Mouse (Mus musculus) heart, embryonic 14.5 days (tissue): ENCODE results near the gene Bcam. TPM values are rescaled to one million over a fixed set of nuclear protein-coding genes. Genes with fewer than 3 reads are reported as not detected.

ENCODE experiments used
- ATAC-seq: fragments of 200-750 bp; cut with Nextera tagmentation; 2 replicates; pipeline ENCODE4 v1.8.0; 2017; ENCODE audit warnings: low read depth, moderate TSS enrichment; ENCODE audit not compliant: insufficient number of reproducible peaks, insufficient read depth, low FRiP score
- H3K27ac ChIP-seq, 2 experiments: fragments of 200-500 bp in 1 of 2; fragments of 300-500 bp in 1 of 2; sonication (generic) in 1 of 2; replicated peaks in 1 of 2; 2 replicates each; pipeline ENCODE4 v1.5.1; 2012 to 2014; ENCODE audit warnings: low read depth in 2 of 2, low read length in 2 of 2, control low read depth in 1 of 2, mild to moderate bottlenecking in 1 of 2, mixed read lengths in 1 of 2; ENCODE audit not compliant: control insufficient read depth in 1 of 2, insufficient read depth in 1 of 2
- H3K27me3 ChIP-seq: fragments of 300-500 bp; sonication (generic); 2 replicates; pipeline ENCODE4 v1.6.1; 2014; ENCODE audit warnings: mild to moderate bottlenecking, low read length, control low read depth; ENCODE audit not compliant: control insufficient read depth, insufficient read depth
- H3K36me3 ChIP-seq: fragments of 300-500 bp; sonication (generic); 2 replicates; pipeline ENCODE4 v1.6.1; 2014; ENCODE audit warnings: mild to moderate bottlenecking, control low read depth, low read length, mixed read lengths; ENCODE audit not compliant: control insufficient read depth, insufficient read depth
- H3K4me1 ChIP-seq, 2 experiments: fragments of 200-500 bp in 1 of 2; fragments of 300-500 bp in 1 of 2; sonication (generic) in 1 of 2; 2 replicates each; pipeline ENCODE4 v1.6.1; 2012 to 2014; ENCODE audit warnings: low read length in 2 of 2, control low read depth in 1 of 2, mixed read lengths in 1 of 2; ENCODE audit not compliant: control insufficient read depth in 2 of 2, insufficient read depth in 2 of 2
- H3K4me2 ChIP-seq: fragments of 300-500 bp; sonication (generic); 2 replicates; pipeline ENCODE4 v1.6.1; 2014; ENCODE audit warnings: mild to moderate bottlenecking, low read length
- H3K4me3 ChIP-seq, 2 experiments: fragments of 200-500 bp in 1 of 2; fragments of 300-500 bp in 1 of 2; sonication (generic) in 1 of 2; 2 replicates each; pipeline ENCODE4 v1.5.1; 2012 to 2014; ENCODE audit warnings: low read length in 2 of 2, mild to moderate bottlenecking in 2 of 2, control low read depth in 1 of 2, low read depth in 1 of 2, moderate library complexity in 1 of 2; ENCODE audit not compliant: control insufficient read depth in 1 of 2, insufficient read depth in 1 of 2
- H3K9ac ChIP-seq: fragments of 300-500 bp; sonication (generic); 2 replicates; pipeline ENCODE4 v1.6.1; 2014; ENCODE audit warnings: mild to moderate bottlenecking, low read length
- H3K9me3 ChIP-seq: fragments of 300-500 bp; sonication (generic); 2 replicates; pipeline ENCODE4 v1.6.1; 2016; ENCODE audit warnings: low read length, control low read depth; ENCODE audit not compliant: control insufficient read depth
- WGBS: fragments of 180-500 bp; shearing (Covaris S2); extraction: QIAGEN DNeasy Blood & Tissue Kit; methylation state at CpG from one replicate; pipeline ENCODE4 v1.1.7; 2014; 5-methylcytosine and 5-hydroxymethylcytosine counted together
- polyA plus RNA-seq: library from polyadenylated mRNA; unstranded; fragments of >200 nt; fragmentation: Nextera tagmentation; extraction: Ambion mirVana; gene quantifications from 2 replicates; pipeline ENCODE4 v1.2.1, GENCODE M21; 2014

Bcam gene
- polyA plus RNA-seq, 1 experiment from 2014 or later: 321 TPM

- Histone ChIP-seq H3K4me1 (no peaks in the 10 kb centered on the region), H3K27ac (no peak overlapping the region), H3K9me3 (no peaks in the 10 kb centered on the region), H3K4me3 (no peak overlapping the region), H3K36me3 (peaks cover 81% of the 10 kb centered on the region), H3K4me2 (no peak overlapping the region), H3K27me3 (no peaks in the 10 kb centered on the region), H3K9ac (no peak overlapping the region)
- ATAC-seq: no peak
- WGBS: 78% methylated on average over 10 of the region's 10 CpGs
Observed at GRCm38 (mm10) chr7:19734178-19734666, 36.6 kb downstream of the Bcam start.

- Histone ChIP-seq H3K36me3 (peaks cover 86% of the 10 kb centered on the region), H3K9me3 (peaks cover 3% of the 10 kb centered on the region), H3K9ac (no peak overlapping the region), H3K27me3 (no peaks in the 10 kb centered on the region), H3K27ac (no peak overlapping the region), H3K4me2 (no peak overlapping the region), H3K4me3 (no peak overlapping the region), H3K4me1 (peaks cover 0 to 2% of the 10 kb centered on the region in 2 experiments; a peak in 1 of 4 replicates)
- ATAC-seq: no peak
- 87% methylated on average over 4 of the region's 4 CpGs for WGBS
Observed at GRCm38 (mm10) chr7:19726541-19726940, 44.3 kb downstream of the Bcam start.

GRCm38 (mm10) chr7:19724167-19724566, 46.6 kb downstream of the Bcam start:
- no peak overlapping the region for H3K27ac ChIP-seq
- H3K4me1 ChIP-seq: peaks cover 0 to 2% of the 10 kb centered on the region in 2 experiments; a peak in 1 of 4 replicates
- 95% methylated on average over 12 of the region's 12 CpGs for WGBS
- H3K4me2 ChIP-seq: no peak overlapping the region
- ATAC-seq: no peak
- no peak overlapping the region for H3K4me3 ChIP-seq
- H3K9ac ChIP-seq: no peak overlapping the region
- no peaks in the 10 kb centered on the region for H3K27me3 ChIP-seq
- H3K36me3 ChIP-seq: peaks cover 82% of the 10 kb centered on the region
- peaks cover 15% of the 10 kb centered on the region for H3K9me3 ChIP-seq

- ATAC-seq: peak; percentile 65; the same call in 1 of the 2 replicates
- WGBS: 78% methylated on average over 6 of the region's 6 CpGs
- peaks cover 79% of the 10 kb centered on the region for H3K36me3 ChIP-seq
Observed at GRCm38 (mm10) chr7:19722754-19723195, 48.0 kb downstream of the Bcam start.

GRCm38 (mm10) chr7:19719200-19719599, 51.6 kb downstream of the Bcam start:
- WGBS: 88% methylated on average over 4 of the region's 4 CpGs
- no peak overlapping the region for H3K4me2 ChIP-seq
- no peaks in the 10 kb centered on the region for H3K27me3 ChIP-seq
- H3K4me1 ChIP-seq: peaks cover 2 to 11% of the 10 kb centered on the region in 2 experiments
- H3K27ac ChIP-seq: no peak overlapping the region
- H3K9ac ChIP-seq: no peak overlapping the region
- no peak for ATAC-seq
- peaks cover 57% of the 10 kb centered on the region for H3K36me3 ChIP-seq
- H3K4me3 ChIP-seq: no peak overlapping the region
- peaks cover 15% of the 10 kb centered on the region for H3K9me3 ChIP-seq

More at GRCm38 (mm10) chr7:19722754-19723195, 48.0 kb downstream of the Bcam start:
- Histone ChIP-seq H3K9me3 (peaks cover 15% of the 10 kb centered on the region), H3K4me1 (peaks cover 0 to 2% of the 10 kb centered on the region in 2 experiments; a peak in 1 of 4 replicates), H3K27ac (peak overlapping the region; percentile 78 to 82), H3K4me2 (no peak overlapping the region), H3K27me3 (no peaks in the 10 kb centered on the region), H3K4me3 (no peak overlapping the region), H3K9ac (no peak overlapping the region)

GRCm38 (mm10) chr7:19718297-19718952, 52.4 kb downstream of the Bcam start:
- Histone ChIP-seq H3K27ac (no peak overlapping the region), H3K4me2 (no peak overlapping the region), H3K4me3 (no peak overlapping the region), H3K9ac (no peak overlapping the region), H3K36me3 (peaks cover 57% of the 10 kb centered on the region), H3K9me3 (peaks cover 15% of the 10 kb centered on the region), H3K4me1 (peaks cover 4 to 18% of the 10 kb centered on the region in 2 experiments), H3K27me3 (no peaks in the 10 kb centered on the region)
- ATAC-seq: no peak
- 92% methylated on average over 5 of the region's 5 CpGs for WGBS

GRCm38 (mm10) chr7:19717346-19717745, 53.5 kb downstream of the Bcam start:
- Histone ChIP-seq H3K4me2 (no peak overlapping the region), H3K27ac (no peak overlapping the region), H3K9me3 (peaks cover 15% of the 10 kb centered on the region), H3K36me3 (peaks cover 57% of the 10 kb centered on the region), H3K27me3 (no peaks in the 10 kb centered on the region), H3K4me3 (no peak overlapping the region), H3K9ac (no peak overlapping the region), H3K4me1 (peaks cover 3 to 19% of the 10 kb centered on the region in 2 experiments)
- no peak for ATAC-seq
- 84% methylated on average over 4 of the region's 4 CpGs for WGBS
